Mouse (Mus musculus) embryo, embryonic 11.5 days (tissue): ENCODE results near the gene Ifi27l2b.

ENCODE experiments used
- DNase-seq: peaks from one replicate; pipeline ENCODE4 v3.0.0-alpha.2; 2012; ENCODE audit warnings: low read depth, low spot score

Gene Ifi27l2b

GRCm38 (mm10) chr12:103437601-103438000 lies 19.4 kb downstream of the Ifi27l2b start:
- no peak for DNase-seq

- DNase-seq: no peak
Observed at GRCm38 (mm10) chr12:103434861-103435260, 22.2 kb downstream of the Ifi27l2b start.

- DNase-seq: no peak
Observed at GRCm38 (mm10) chr12:103433986-103434731, 22.9 kb downstream of the Ifi27l2b start, which contains the start of gene Ifi27. TSS of gene Ifi27 (plus strand) at chr12:103434211.

DNA sequence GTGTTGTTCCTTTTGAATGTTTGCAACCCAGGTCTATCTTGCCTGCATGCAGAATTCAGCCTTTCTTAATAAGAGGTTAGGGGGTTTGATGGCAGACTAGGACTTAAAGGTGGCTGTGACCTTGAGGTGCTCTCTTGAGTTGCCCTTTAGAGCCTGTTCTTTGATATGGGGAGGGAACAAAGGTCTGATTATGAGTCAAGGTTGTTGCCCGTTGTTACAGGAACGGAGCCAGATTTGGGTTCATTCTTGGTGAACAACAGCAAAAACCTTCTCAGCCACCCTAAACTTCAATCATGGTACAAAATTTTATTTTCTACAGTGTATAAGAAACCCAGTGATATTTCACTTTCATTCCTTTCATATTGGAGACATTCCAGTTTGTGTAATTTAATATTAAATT lies 23.6 kb downstream of the Ifi27l2b start:
- no peak for DNase-seq

DNA sequence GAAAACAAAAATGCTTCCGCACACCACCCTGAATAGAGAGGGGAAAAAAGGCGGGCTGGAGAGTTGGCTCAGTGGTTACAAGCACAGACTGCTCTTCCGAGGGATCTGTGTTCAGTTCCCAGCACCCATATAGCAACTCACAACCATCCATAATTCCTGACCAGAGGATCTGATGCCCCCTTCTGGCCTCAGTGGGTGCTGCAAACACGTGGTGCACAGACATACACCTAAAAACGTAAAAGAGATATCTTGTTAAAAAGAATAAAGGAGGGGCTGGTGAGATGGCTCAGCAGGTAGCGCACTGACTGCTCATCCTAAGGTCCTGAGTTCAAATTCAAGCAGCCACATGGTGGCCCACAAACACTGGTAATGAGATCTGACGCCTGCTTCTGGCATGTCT lies 30.3 kb downstream of the Ifi27l2b start:
- no peak for DNase-seq

DNA sequence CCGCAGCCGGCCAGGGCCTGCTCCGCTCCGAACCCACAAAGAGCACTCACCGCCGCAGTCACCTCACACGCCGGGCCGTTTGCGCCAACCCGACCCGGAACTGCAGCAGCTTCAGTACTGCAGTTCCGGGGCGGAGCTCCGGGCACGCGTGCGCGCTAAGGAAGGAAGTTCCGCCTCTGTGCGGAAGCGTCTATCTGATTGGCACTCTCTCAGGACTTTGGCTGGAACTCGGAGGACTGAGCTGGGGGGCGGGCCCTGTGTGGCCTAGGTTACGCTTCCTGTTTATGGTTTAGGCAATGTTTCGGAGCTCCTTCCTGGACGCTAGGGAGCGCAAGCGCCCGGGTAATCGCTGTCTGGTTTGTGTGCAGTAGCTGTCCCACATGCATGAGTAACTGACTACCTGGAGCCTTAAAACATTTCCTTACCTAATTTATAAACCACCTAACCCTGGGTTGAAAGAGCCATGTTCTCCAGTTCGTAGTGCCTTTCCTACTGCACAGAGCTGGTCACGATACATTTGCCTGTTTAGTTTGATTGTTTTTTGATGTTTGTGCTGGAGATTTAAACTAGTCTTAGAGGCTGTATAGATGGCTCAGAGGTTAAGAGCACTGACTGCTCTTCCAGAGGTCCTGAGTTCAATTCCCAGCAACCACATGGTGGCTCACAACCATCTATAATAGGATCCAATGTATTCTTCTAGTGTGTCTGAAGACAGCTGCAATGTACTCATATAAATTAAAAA lies 31.1 kb downstream of the Ifi27l2b start, which contains the start of gene Ddx24:
TSS of gene Ddx24 (minus strand) at position 102 of the 742 bp plus-strand sequence.
- peak; percentile 92 for DNase-seq

- DNase-seq: no peak
Observed at GRCm38 (mm10) chr12:103425016-103425728, 31.9 kb downstream of the Ifi27l2b start.

DNA sequence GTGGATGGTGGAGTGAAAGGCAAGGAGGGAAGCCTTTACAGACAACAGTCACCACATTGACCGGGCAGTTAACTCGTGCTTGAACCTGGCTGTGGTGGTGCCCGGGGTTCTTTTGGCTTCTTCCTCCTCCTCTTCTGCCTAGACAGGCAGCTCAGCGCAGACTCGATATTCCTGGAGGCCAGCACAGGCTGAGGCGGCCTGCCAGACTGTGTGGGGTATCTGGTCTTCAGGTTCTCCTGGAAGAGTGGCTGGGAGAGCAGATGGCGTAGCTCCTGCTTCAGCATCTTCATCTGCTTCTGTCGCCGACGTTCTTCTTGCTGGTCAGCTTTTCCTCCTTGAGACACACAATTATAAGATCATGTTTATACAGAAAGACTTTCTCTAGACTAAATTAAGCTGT lies 48.9 kb downstream of the Ifi27l2b start:
- no peak for DNase-seq

- DNase-seq: no peak
Observed at GRCm38 (mm10) chr12:103407720-103408119, 49.3 kb downstream of the Ifi27l2b start, which contains the start of gene 9330161L09Rik. TSS of gene 9330161L09Rik (minus strand) at chr12:103407820.

GRCm38 (mm10) chr12:103404131-103404530 lies 52.9 kb downstream of the Ifi27l2b start:
- no peak for DNase-seq
